Mouse (Mus musculus) CH12.LX (cell line): ENCODE results near the gene Map4k5. TPM values are rescaled to one million over a fixed set of nuclear protein-coding genes. Genes with fewer than 3 reads are reported as not detected.

Source experiments
- DNase-seq: peaks from one replicate; pipeline ENCODE4 v3.0.0-alpha.2; 2013; ENCODE audit errors: extremely low read depth
- H3K27ac ChIP-seq: 2 replicates; pipeline ENCODE4 v1.5.1; 2012; ENCODE audit warnings: low read depth, mild to moderate bottlenecking, control low read depth, moderate library complexity; ENCODE audit not compliant: insufficient read depth
- H3K27me3 ChIP-seq: replicated peaks from 2 replicates; pipeline ENCODE3; 2012; ENCODE audit warnings: inconsistent platforms
- H3K36me3 ChIP-seq, 2 experiments: replicated peaks in 1 of 2; 2 replicates each; pipeline versions ENCODE3 to v1.6.1; 2012; ENCODE audit warnings: inconsistent platforms in 1 of 2, low read length in 1 of 2, mild to moderate bottlenecking in 1 of 2, mixed read lengths in 1 of 2, moderate library complexity in 1 of 2; ENCODE audit not compliant: control insufficient read depth in 1 of 2, insufficient read depth in 1 of 2
- H3K4me1 ChIP-seq, 2 experiments: 2 replicates each; pipeline ENCODE4 v1.6.1; 2012; ENCODE audit warnings: inconsistent platforms in 1 of 2, moderate library complexity in 1 of 2; ENCODE audit not compliant: insufficient read depth in 2 of 2, control insufficient read depth in 1 of 2
- H3K4me2 ChIP-seq: 2 replicates; pipeline ENCODE4 v1.6.1; 2012; ENCODE audit warnings: low read depth, mild to moderate bottlenecking, control low read depth; ENCODE audit not compliant: poor library complexity, insufficient read depth, severe bottlenecking
- H3K4me3 ChIP-seq, 3 experiments: fragments of 150-350 bp in 1 of 3; sonication (generic) in 1 of 3; replicated peaks in 1 of 3; 2 replicates each; pipeline versions ENCODE3 to v1.5.1; 2011 to 2012; ENCODE audit warnings: low read depth in 2 of 3, low read length in 2 of 3, mild to moderate bottlenecking in 2 of 3, moderate library complexity in 2 of 3, control low read depth in 1 of 3, improper control_type of control experiment in 1 of 3, inconsistent platforms in 1 of 3, mixed read lengths in 1 of 3; ENCODE audit not compliant: poor library complexity in 1 of 3
- H3K79me2 ChIP-seq: replicated peaks from 2 replicates; pipeline ENCODE4 v1.6.1; 2012; ENCODE audit warnings: mild to moderate bottlenecking, moderate library complexity; ENCODE audit not compliant: control insufficient read depth, poor library complexity, insufficient read depth, severe bottlenecking; ENCODE audit errors: extremely low read depth
- H3K9ac ChIP-seq: 2 replicates; pipeline ENCODE4 v1.6.1; 2012; ENCODE audit warnings: low read depth, mild to moderate bottlenecking, control low read depth, moderate library complexity; ENCODE audit not compliant: insufficient read depth
- H3K9me3 ChIP-seq: replicated peaks from 2 replicates; pipeline ENCODE3; 2012; ENCODE audit warnings: low read length, inconsistent platforms, mixed read lengths
- BHLHE40 ChIP-seq: IDR thresholded peaks from 2 replicates; pipeline ENCODE4 v1.6.1; 2011; ENCODE audit warnings: mild to moderate bottlenecking, low read depth, low read length, improper control_type of control experiment
- CHD2 ChIP-seq: IDR thresholded peaks from 2 replicates; pipeline ENCODE4 v1.6.1; 2011; ENCODE audit warnings: low read length, improper control_type of control experiment
- CTCF ChIP-seq, 2 experiments: IDR thresholded peaks in 1 of 2; conservative IDR thresholded peaks in 1 of 2; 2 replicates each; pipeline ENCODE4 v1.5.1; 2011 to 2012; ENCODE audit warnings: low read depth in 2 of 2, low read length in 2 of 2, improper control_type of control experiment in 1 of 2, inconsistent platforms in 1 of 2, mild to moderate bottlenecking in 1 of 2, moderate library complexity in 1 of 2
- E2F4 ChIP-seq: IDR thresholded peaks from 2 replicates; pipeline ENCODE4 v1.6.1; 2011; ENCODE audit warnings: low read depth, low read length, improper control_type of control experiment; ENCODE audit not compliant: insufficient replicate concordance
- ETS1 ChIP-seq: conservative IDR thresholded peaks from 2 replicates; pipeline ENCODE4 v1.6.1; 2012; ENCODE audit warnings: low read depth, mild to moderate bottlenecking, inconsistent platforms, low read length, improper control_type of control experiment, moderate library complexity
- GABPA ChIP-seq: IDR thresholded peaks from 2 replicates; pipeline ENCODE4 v1.6.1; 2012; ENCODE audit warnings: low read depth, low read length, improper control_type of control experiment, inconsistent platforms; ENCODE audit not compliant: insufficient replicate concordance
- HCFC1 ChIP-seq: IDR thresholded peaks from 2 replicates; pipeline ENCODE4 v1.6.1; 2012; ENCODE audit warnings: low read depth, mild to moderate bottlenecking, inconsistent platforms, low read length, improper control_type of control experiment
- IRF4 ChIP-seq: IDR thresholded peaks from 2 replicates; pipeline ENCODE4 v1.6.1; 2014; ENCODE audit warnings: low read depth, mild to moderate bottlenecking, inconsistent platforms, low read length, improper control_type of control experiment
- JUND ChIP-seq: conservative IDR thresholded peaks from 2 replicates; pipeline ENCODE4 v1.6.1; 2011; ENCODE audit warnings: low read depth, low read length, improper control_type of control experiment
- KAT2A ChIP-seq: IDR thresholded peaks from 2 replicates; pipeline ENCODE4 v1.6.1; 2012; ENCODE audit warnings: low read length, improper control_type of control experiment, inconsistent platforms; ENCODE audit not compliant: insufficient replicate concordance
- MAFK ChIP-seq: IDR thresholded peaks from 2 replicates; pipeline ENCODE4 v1.6.1; 2011; ENCODE audit warnings: low read length, improper control_type of control experiment; ENCODE audit not compliant: insufficient replicate concordance
- MAZ ChIP-seq: IDR thresholded peaks from 2 replicates; pipeline ENCODE4 v1.6.1; 2012; ENCODE audit warnings: low read depth, mild to moderate bottlenecking, inconsistent platforms, low read length, improper control_type of control experiment, moderate library complexity
- MEF2A ChIP-seq: IDR thresholded peaks from 2 replicates; pipeline ENCODE4 v1.6.1; 2014; ENCODE audit warnings: low read depth, mild to moderate bottlenecking, inconsistent platforms, low read length, improper control_type of control experiment, borderline replicate concordance
- MXI1 ChIP-seq: IDR thresholded peaks from 2 replicates; pipeline ENCODE4 v1.6.1; 2011; ENCODE audit warnings: mild to moderate bottlenecking, low read depth, low read length, improper control_type of control experiment
- MYC ChIP-seq: IDR thresholded peaks from 2 replicates; pipeline ENCODE4 v1.6.1; 2011; ENCODE audit warnings: low read depth, mild to moderate bottlenecking, improper control_type of control experiment, low read length
- NELFE ChIP-seq: IDR thresholded peaks from 2 replicates; pipeline ENCODE4 v1.6.1; 2011; ENCODE audit warnings: low read depth, low read length, improper control_type of control experiment
- PAX5 ChIP-seq: IDR thresholded peaks from 2 replicates; pipeline ENCODE4 v1.6.1; 2012; ENCODE audit warnings: low read length, inconsistent platforms, mixed read lengths
- POLR2A ChIP-seq: IDR thresholded peaks from 2 replicates; pipeline ENCODE4 v1.6.1; 2011; ENCODE audit warnings: low read depth, mild to moderate bottlenecking, improper control_type of control experiment, low read length
- RCOR1 ChIP-seq: conservative IDR thresholded peaks from 2 replicates; pipeline ENCODE4 v1.6.1; 2012; ENCODE audit warnings: low read depth, mild to moderate bottlenecking, inconsistent platforms, low read length, improper control_type of control experiment
- SIN3A ChIP-seq: IDR thresholded peaks from 2 replicates; pipeline ENCODE4 v1.6.1; 2012; ENCODE audit warnings: low read length, improper control_type of control experiment, inconsistent platforms
- SMC3 ChIP-seq: IDR thresholded peaks from 2 replicates; pipeline ENCODE4 v1.6.1; 2011; ENCODE audit warnings: low read depth, low read length, improper control_type of control experiment
- UBTF ChIP-seq: IDR thresholded peaks from 2 replicates; pipeline ENCODE4 v1.6.1; 2012; ENCODE audit warnings: low read depth, mild to moderate bottlenecking, inconsistent platforms, low read length, improper control_type of control experiment, moderate library complexity
- USF1 ChIP-seq: IDR thresholded peaks from 2 replicates; pipeline ENCODE4 v1.6.1; 2014; ENCODE audit warnings: low read depth, mild to moderate bottlenecking, inconsistent platforms, low read length, improper control_type of control experiment
- ZC3H11A ChIP-seq: IDR thresholded peaks from 2 replicates; pipeline ENCODE4 v1.6.1; 2012; ENCODE audit warnings: low read depth, mild to moderate bottlenecking, inconsistent platforms, low read length, improper control_type of control experiment
- ZKSCAN1 ChIP-seq: IDR thresholded peaks from 2 replicates; pipeline ENCODE4 v1.6.1; 2012; ENCODE audit warnings: low read depth, inconsistent platforms, low read length, improper control_type of control experiment, borderline replicate concordance
- ZMIZ1 ChIP-seq: IDR thresholded peaks from 2 replicates; pipeline ENCODE4 v1.6.1; 2012; ENCODE audit warnings: low read depth, mild to moderate bottlenecking, inconsistent platforms, low read length, improper control_type of control experiment
- ZNF384 ChIP-seq: IDR thresholded peaks from 2 replicates; pipeline ENCODE4 v1.6.1; 2012; ENCODE audit warnings: low read depth, low read length, improper control_type of control experiment, inconsistent platforms
- dilution Hi-C: fragments of 300-500 bp; cut with MboI; formaldehyde crosslinking; loops from 2 replicates; pipeline ENCODE4 v1.14.3; 2020; ENCODE audit warnings: low sequenced_read_pairs; ENCODE audit not compliant: extremely low pct_unique_long_range_greater_than_20kb, extremely low pct_ligation_motif_present
- in situ Hi-C: fragments of 300-500 bp; cut with MboI; formaldehyde crosslinking; loops from 3 replicates; pipeline ENCODE4 v1.14.3; 2019; ENCODE audit warnings: low sequenced_read_pairs, low pct_ligation_motif_present, low pct_unique_long_range_greater_than_20kb, mixed read lengths
- polyA plus RNA-seq: library from polyadenylated mRNA; unstranded; fragments of >175 nt; gene quantifications from 2 replicates; pipeline ENCODE4 v1.2.1, GENCODE M21; 2012; ENCODE audit warnings: low read depth; ENCODE audit not compliant: insufficient read length
- total RNA-seq, 2 experiments: library from RNA; depleted of rRNA; stranded (reverse); fragments of 300-350 nt in 1 of 2; fragments of >200 nt in 1 of 2; gene quantifications; 2 replicates each; pipeline ENCODE4 v1.2.3; 2012 to 2014

Gene Map4k5
- total and polyA plus RNA-seq, 3 experiments = 7.8 to 13.5 (median 12.5) TPM

GRCm38 (mm10) chr12:69853942-69854341, 39.1 kb downstream of the Map4k5 start:
- Histone ChIP-seq H3K9ac (no peak overlapping the region), H3K9me3 (no peaks in the 10 kb centered on the region), H3K4me1 (peaks cover 0 to 3% of the 10 kb centered on the region in 2 experiments; a peak in 1 of 4 replicates), H3K27me3 (no peaks in the 10 kb centered on the region), H3K36me3 (peaks cover 8 to 28% of the 10 kb centered on the region in 2 experiments)
- in situ Hi-C loops (no loop called here), dilution Hi-C loops (no loop called here)
- TF ChIP-seq MAFK (no peak), BHLHE40 (no peak), RCOR1 (no peak), GABPA (no peak), POLR2A (no peak), KAT2A (no peak), SIN3A (no peak), UBTF (no peak), CTCF (conservative IDR thresholded peaks at IDR 0.05 in 1 of 2, IDR thresholded peaks at IDR 0.05 in 1 of 2; ENCODE audit: low read depth in 2 of 2, low read length in 2 of 2) (no peak), IRF4 (no peak), ZMIZ1 (no peak)
- TF ChIP-seq, all 38 proteins: peak for 0
- Histone ChIP-seq H3K4me2 (no peak overlapping the region), H3K4me3 (no peak overlapping the region), H3K79me2 (no peaks in the 10 kb centered on the region), H3K27ac (no peak overlapping the region)
- no peak for DNase-seq

- no peaks in the 10 kb centered on the region for H3K9me3 ChIP-seq
- peaks cover 8 to 32% of the 10 kb centered on the region in 2 experiments for H3K36me3 ChIP-seq
- peaks cover 0 to 3% of the 10 kb centered on the region in 2 experiments; a peak in 1 of 4 replicates for H3K4me1 ChIP-seq
- TF ChIP-seq ZMIZ1 (no peak), JUND (no peak), MXI1 (no peak), NELFE (no peak), CHD2 (no peak), ETS1 (no peak), ZKSCAN1 (no peak), MAZ (no peak), E2F4 (no peak), PAX5 (no peak), ZC3H11A (no peak), HCFC1 (no peak), POLR2A (no peak), MEF2A (no peak), CTCF (conservative IDR thresholded peaks at IDR 0.05 in 1 of 2, IDR thresholded peaks at IDR 0.05 in 1 of 2; ENCODE audit: low read depth in 2 of 2, low read length in 2 of 2) (no peak), SMC3 (no peak), USF1 (no peak), ZNF384 (no peak), MAFK (no peak), MYC (no peak)
- in situ Hi-C loops (no loop called here), dilution Hi-C loops (no loop called here)
- no peak overlapping the region for H3K9ac ChIP-seq
- no peak overlapping the region for H3K4me3 ChIP-seq
- no peaks in the 10 kb centered on the region for H3K79me2 ChIP-seq
- no peak for DNase-seq
- H3K27me3 ChIP-seq = no peaks in the 10 kb centered on the region
- H3K4me2 ChIP-seq = no peak overlapping the region
- H3K27ac ChIP-seq = no peak overlapping the region
These were observed 39.6 kb downstream of the Map4k5 start for GRCm38 (mm10) chr12:69853387-69853786.
